Mouse (Mus musculus) small intestine, adult 2 months (tissue): ENCODE data around the gene Kctd15. TPM values are rescaled to one million over a fixed set of nuclear protein-coding genes. Genes with fewer than 3 reads are reported as not detected.
A peak's percentile ranks its signal among the peaks of the same experiment; 100 is the strongest.

ENCODE experiments used
- H3K27ac ChIP-seq: fragments of 200-500 bp; 2 replicates; pipeline ENCODE4 v1.5.1; 2012; ENCODE audit warnings: low read depth, low read length, control low read depth, inconsistent platforms; ENCODE audit not compliant: insufficient read depth
- H3K27me3 ChIP-seq: fragments of 200-500 bp; 2 replicates; pipeline ENCODE4 v1.6.1; 2012; ENCODE audit warnings: mild to moderate bottlenecking, moderate library complexity, low read length, inconsistent platforms; ENCODE audit not compliant: control insufficient read depth, insufficient read depth
- H3K36me3 ChIP-seq: fragments of 200-500 bp; 2 replicates; pipeline ENCODE4 v1.6.1; 2012; ENCODE audit warnings: mild to moderate bottlenecking, low read length, control low read depth, inconsistent platforms; ENCODE audit not compliant: control insufficient read depth, insufficient read depth
- H3K4me1 ChIP-seq: fragments of 200-500 bp; 2 replicates; pipeline ENCODE4 v1.6.1; 2012; ENCODE audit warnings: low read length, inconsistent platforms, mixed read lengths; ENCODE audit not compliant: control insufficient read depth, insufficient read depth, insufficient read length
- H3K4me3 ChIP-seq: fragments of 200-500 bp; 2 replicates; pipeline ENCODE4 v1.5.1; 2012; ENCODE audit warnings: low read depth, mild to moderate bottlenecking, control low read depth, inconsistent platforms, low read length, moderate library complexity
- CTCF ChIP-seq: fragments of 200-500 bp; IDR thresholded peaks from 2 replicates; pipeline ENCODE4 v1.5.1; 2012; ENCODE audit warnings: low read depth, mild to moderate bottlenecking, control low read depth, inconsistent platforms, low read length, moderate library complexity, mixed read lengths; ENCODE audit not compliant: insufficient replicate concordance, insufficient read length; ENCODE audit errors: extremely low read depth
- POLR2A ChIP-seq: fragments of 200-500 bp; IDR thresholded peaks from 2 replicates; pipeline ENCODE4 v1.6.1; 2012; ENCODE audit warnings: low read depth, mild to moderate bottlenecking, control low read depth, inconsistent platforms, low read length, moderate library complexity
- WGBS: fragments of 180-500 bp; shearing (Covaris S2); methylation state at CpG from one replicate; pipeline ENCODE4 v1.1.7; 2018; 5-methylcytosine and 5-hydroxymethylcytosine counted together
- polyA plus RNA-seq: library from polyadenylated mRNA; depleted of rRNA; stranded (reverse); fragments of >200 nt; gene quantifications from 2 replicates; pipeline ENCODE4 v1.2.3, GENCODE M21; 2012

The Kctd15 gene
- polyA plus RNA-seq, 1 experiment: 6.2 TPM

GRCm38 (mm10) chr7:34654441-34655085 is 2.0 kb downstream of the Kctd15 start:
- TF ChIP-seq CTCF (no peak), POLR2A (no peak)
- WGBS: under 1% methylated on average over 60 of the region's 81 CpGs
- H3K27ac ChIP-seq: peak overlapping the region; percentile 58

DNA sequence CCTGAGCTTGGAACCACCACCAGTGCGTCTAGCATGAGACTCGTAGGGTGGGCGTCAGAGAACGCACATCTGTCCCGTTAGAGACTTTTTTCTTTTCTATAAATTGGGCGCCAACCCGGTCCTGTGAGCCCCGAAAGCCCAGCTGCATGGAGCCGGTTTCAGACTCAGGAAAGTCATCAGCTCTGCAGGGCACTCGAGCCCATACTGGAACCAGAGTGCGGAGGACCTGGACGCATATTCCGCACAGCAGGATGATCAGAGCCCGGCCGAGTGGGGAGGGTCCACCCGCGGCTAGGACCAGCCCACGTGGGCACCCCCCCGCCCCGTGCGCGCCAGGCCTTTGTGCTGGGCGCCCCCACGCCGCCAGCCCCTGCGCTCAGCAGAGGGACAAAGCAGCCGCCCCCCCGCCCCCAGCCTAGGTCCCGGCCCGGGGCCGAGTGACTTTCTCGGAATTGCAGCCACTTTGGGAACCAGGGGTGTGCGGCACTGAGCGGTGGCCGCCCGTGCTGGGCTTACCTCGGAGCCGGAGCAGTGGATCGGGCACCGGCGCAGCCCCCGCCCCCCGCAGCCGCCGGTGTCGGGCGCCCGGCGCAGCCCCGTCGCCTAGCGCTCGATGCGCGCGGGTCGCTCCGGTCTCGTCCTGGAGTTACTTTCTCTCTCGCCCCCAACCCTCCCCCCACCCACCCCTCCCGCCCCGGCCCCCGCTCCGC is 2.6 kb downstream of the Kctd15 start:
- Histone ChIP-seq H3K36me3 (no peaks in the 10 kb centered on the region), H3K27me3 (peaks cover 12% of the 10 kb centered on the region), H3K4me3 (peak overlapping the region; percentile 70), H3K4me1 (no peaks in the 10 kb centered on the region), H3K27ac (no peak overlapping the region; the same call in 1 of the 2 replicates)
- TF ChIP-seq CTCF (no peak), POLR2A (no peak)
- WGBS: 2% methylated on average over 58 of the region's 64 CpGs

More at GRCm38 (mm10) chr7:34654441-34655085, 2.0 kb downstream of the Kctd15 start:
- Histone ChIP-seq H3K4me1 (no peaks in the 10 kb centered on the region), H3K4me3 (peak overlapping the region; percentile 82), H3K27me3 (peaks cover 12% of the 10 kb centered on the region), H3K36me3 (no peaks in the 10 kb centered on the region)

GRCm38 (mm10) chr7:34652751-34653502 is 3.6 kb downstream of the Kctd15 start:
- H3K27ac ChIP-seq: 0 out of 2 replicates have a peak overlapping the region, but pooled peaks have one; percentile 12
- H3K4me1 ChIP-seq: no peaks in the 10 kb centered on the region
- TF ChIP-seq POLR2A (no peak), CTCF (no peak)
- H3K36me3 ChIP-seq: no peaks in the 10 kb centered on the region
- 6% methylated on average over 48 of the region's 48 CpGs for WGBS
- peaks cover 12% of the 10 kb centered on the region for H3K27me3 ChIP-seq
- peak overlapping the region; percentile 70 for H3K4me3 ChIP-seq

DNA sequence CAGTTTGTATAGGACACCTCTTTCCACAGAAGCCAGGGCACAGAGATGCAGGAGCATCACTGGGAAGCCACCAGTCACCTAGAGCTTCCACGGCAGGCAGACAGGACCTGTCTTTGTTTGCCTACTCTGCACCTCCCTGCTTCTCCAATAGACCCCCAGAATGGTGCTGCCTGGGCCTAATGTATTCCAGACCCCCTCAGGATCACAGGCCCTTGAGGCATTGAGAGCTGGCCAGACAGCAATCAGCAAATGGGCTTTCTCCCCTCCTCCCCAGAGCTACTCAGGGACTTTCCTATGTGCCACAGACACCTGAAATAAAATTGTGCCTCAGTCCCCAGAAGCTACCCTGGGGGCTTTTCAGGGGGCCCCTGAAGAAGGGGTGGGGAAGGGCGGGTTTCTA is 5.2 kb downstream of the Kctd15 start:
- WGBS: 82% methylated on average over 2 of the region's 2 CpGs
- TF ChIP-seq CTCF (no peak), POLR2A (no peak)

DNA sequence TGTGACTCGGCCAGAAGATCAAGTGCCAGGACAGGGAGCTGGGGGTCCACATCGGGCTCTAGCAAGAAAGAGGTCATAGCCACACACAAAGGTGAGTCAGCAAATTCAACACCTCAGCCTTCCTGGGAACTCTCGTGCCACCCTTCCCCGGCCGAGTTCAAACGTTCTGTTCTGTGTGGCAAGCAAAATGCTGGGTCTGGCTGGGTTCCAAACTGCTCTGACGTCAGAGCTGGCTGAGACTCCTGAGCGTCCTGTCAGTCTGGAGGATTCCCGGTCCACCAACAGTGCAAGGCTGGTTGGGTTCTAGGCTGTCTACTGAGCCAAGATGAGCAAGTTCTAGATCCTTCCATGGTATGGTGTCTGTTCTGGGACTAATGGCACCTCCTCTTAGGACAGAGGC is 9.5 kb downstream of the Kctd15 start:
- 25% methylated on average over 9 of the region's 9 CpGs for WGBS
- Histone ChIP-seq H3K36me3 (no peaks in the 10 kb centered on the region), H3K27ac (no peak overlapping the region), H3K4me3 (no peak overlapping the region), H3K27me3 (no peaks in the 10 kb centered on the region), H3K4me1 (no peaks in the 10 kb centered on the region)
- no peak for TF ChIP-seq CTCF
- no peak for TF ChIP-seq POLR2A

More for the DNA sequence above, 5.2 kb downstream of the Kctd15 start:
- H3K27me3 ChIP-seq: peaks cover 12% of the 10 kb centered on the region
- H3K27ac ChIP-seq: no peak overlapping the region
- no peaks in the 10 kb centered on the region for H3K36me3 ChIP-seq
- no peaks in the 10 kb centered on the region for H3K4me1 ChIP-seq
- no peak overlapping the region for H3K4me3 ChIP-seq

GRCm38 (mm10) chr7:34646144-34646795 is 10.3 kb downstream of the Kctd15 start:
- no peak overlapping the region for H3K4me3 ChIP-seq
- no peaks in the 10 kb centered on the region for H3K27me3 ChIP-seq
- TF ChIP-seq POLR2A: no peak
- TF ChIP-seq CTCF: no peak
- H3K4me1 ChIP-seq: no peaks in the 10 kb centered on the region
- no peaks in the 10 kb centered on the region for H3K36me3 ChIP-seq
- no peak overlapping the region for H3K27ac ChIP-seq
- WGBS: 90% methylated on average over 12 of the region's 12 CpGs
